Mouse (Mus musculus) ES-Bruce4 (cell line): ENCODE results near the gene Setd3. TPM values are rescaled to one million over a fixed set of nuclear protein-coding genes. Genes with fewer than 3 reads are reported as not detected.

Source experiments
- H3K27ac ChIP-seq: 2 replicates; pipeline ENCODE4 v1.5.1; 2012; ENCODE audit warnings: low read length, inconsistent platforms; ENCODE audit not compliant: insufficient read depth
- H3K27me3 ChIP-seq: 2 replicates; pipeline ENCODE4 v1.6.1; 2012; ENCODE audit warnings: mild to moderate bottlenecking, low read length, inconsistent platforms; ENCODE audit not compliant: control insufficient read depth, poor library complexity, insufficient read depth, severe bottlenecking
- H3K36me3 ChIP-seq: 2 replicates; pipeline ENCODE4 v1.6.1; 2012; ENCODE audit warnings: inconsistent platforms, mild to moderate bottlenecking, low read length, moderate library complexity; ENCODE audit not compliant: control insufficient read depth, poor library complexity, insufficient read depth, severe bottlenecking
- H3K4me1 ChIP-seq: one replicate; pipeline ENCODE4 v1.8.1; 2011; ENCODE audit warnings: low read length; ENCODE audit not compliant: control insufficient read depth, insufficient read depth
- H3K4me3 ChIP-seq: 2 replicates; pipeline ENCODE4 v1.5.1; 2011; ENCODE audit warnings: low read depth, mild to moderate bottlenecking, low read length
- H3K9ac ChIP-seq: 2 replicates; pipeline ENCODE4 v1.6.1; 2012; ENCODE audit warnings: low read depth, mild to moderate bottlenecking, inconsistent platforms; ENCODE audit not compliant: poor library complexity, severe bottlenecking
- H3K9me3 ChIP-seq: replicated peaks from 2 replicates; pipeline ENCODE4 v1.6.1; 2012; ENCODE audit warnings: mild to moderate bottlenecking, low read length, inconsistent platforms; ENCODE audit not compliant: control insufficient read depth, poor library complexity, insufficient read depth, severe bottlenecking
- CTCF ChIP-seq: IDR thresholded peaks from one replicate; pipeline ENCODE4 v1.8.1; 2011; ENCODE audit warnings: low read depth, low read length
- EP300 ChIP-seq: IDR thresholded peaks from 2 replicates; pipeline ENCODE4 v1.6.1; 2011; ENCODE audit warnings: low read depth, low read length; ENCODE audit not compliant: insufficient read depth
- POLR2A ChIP-seq: IDR thresholded peaks from one replicate; pipeline ENCODE4 v1.8.1; 2011; ENCODE audit warnings: low read length; ENCODE audit not compliant: insufficient read depth
- polyA plus RNA-seq: library from polyadenylated mRNA; stranded (reverse); fragments of >200 nt; gene quantifications from 2 replicates; pipeline ENCODE4 v1.2.4, GENCODE M21; 2011; ENCODE audit warnings: low read depth; ENCODE audit not compliant: missing spikeins, insufficient read depth, insufficient read length

The Setd3 gene
- polyA plus RNA-seq, 1 experiment: 84.5 TPM

DNA sequence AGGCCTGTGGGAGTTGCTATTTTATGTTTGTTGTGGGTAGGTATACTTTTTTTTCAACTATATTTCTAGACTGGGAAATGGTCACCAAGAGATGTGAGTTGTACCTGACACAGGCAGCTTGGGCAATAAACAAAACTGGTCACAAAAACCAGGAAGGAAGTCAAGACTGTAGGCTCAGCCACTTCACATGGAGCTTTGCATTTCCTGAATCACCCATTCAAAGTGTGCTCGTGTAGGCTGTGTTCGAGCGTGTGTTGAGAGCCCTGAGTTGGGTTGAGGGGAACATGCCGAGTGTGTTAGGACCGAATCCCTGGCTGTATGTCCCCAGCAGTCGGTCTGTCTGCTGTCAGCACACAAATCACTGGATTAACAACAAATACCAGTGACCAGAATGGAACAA lies 75.8 kb downstream of the Setd3 start:
- TF ChIP-seq EP300 (no peak), CTCF (no peak), POLR2A (no peak)
- Histone ChIP-seq H3K4me3 (no peak overlapping the region), H3K9me3 (no peaks in the 10 kb centered on the region), H3K36me3 (no peaks in the 10 kb centered on the region), H3K27me3 (no peaks in the 10 kb centered on the region), H3K4me1 (no peaks in the 10 kb centered on the region), H3K9ac (no peak overlapping the region), H3K27ac (no peak overlapping the region)

DNA sequence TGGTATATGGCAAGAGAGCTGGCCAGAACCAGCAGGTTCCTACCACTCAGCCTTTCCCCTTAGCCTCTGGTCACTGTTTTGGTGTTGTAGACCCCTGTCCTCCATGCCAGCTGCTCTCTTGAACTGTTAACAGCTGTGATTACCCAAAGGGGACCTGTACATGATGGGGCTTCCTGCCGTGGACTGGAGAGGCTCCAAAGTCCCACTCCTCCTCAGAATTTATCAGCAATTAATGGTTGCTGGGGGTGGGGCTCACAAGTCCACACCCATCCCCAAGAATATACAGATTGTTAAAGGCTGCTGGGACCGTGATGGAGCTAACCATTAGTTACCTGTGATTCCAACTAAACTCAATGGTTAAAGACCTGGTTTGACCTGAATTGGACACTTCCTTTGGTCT lies 77.0 kb downstream of the Setd3 start:
- H3K9ac ChIP-seq: no peak overlapping the region
- TF ChIP-seq CTCF (no peak), POLR2A (no peak), EP300 (no peak)
- H3K9me3 ChIP-seq: no peaks in the 10 kb centered on the region
- H3K4me1 ChIP-seq: no peaks in the 10 kb centered on the region
- no peaks in the 10 kb centered on the region for H3K36me3 ChIP-seq
- no peak overlapping the region for H3K4me3 ChIP-seq
- no peak overlapping the region for H3K27ac ChIP-seq
- no peaks in the 10 kb centered on the region for H3K27me3 ChIP-seq

DNA sequence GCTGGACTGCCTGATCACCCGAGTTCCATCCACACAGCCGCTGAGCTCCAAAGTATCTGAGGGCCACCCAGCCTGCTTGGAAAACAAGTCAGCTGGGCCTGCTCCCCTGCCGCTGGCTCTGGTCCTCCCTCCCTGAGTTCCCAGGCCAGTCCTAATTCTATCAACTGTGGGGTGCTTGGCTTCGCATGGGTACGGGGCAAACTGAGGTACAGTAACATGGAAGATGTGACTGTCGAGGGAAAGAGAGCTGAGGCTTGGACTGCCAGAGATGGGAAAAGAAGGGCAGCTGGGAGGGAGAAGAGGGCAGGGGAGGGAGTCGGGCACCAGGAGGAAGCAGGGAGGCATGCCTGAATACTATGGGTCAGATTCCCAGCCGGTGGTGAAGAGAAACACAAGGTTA lies 78.9 kb downstream of the Setd3 start:
- no peak for TF ChIP-seq EP300
- no peak for TF ChIP-seq POLR2A
- TF ChIP-seq CTCF: no peak
- Histone ChIP-seq H3K4me1 (no peaks in the 10 kb centered on the region), H3K27ac (no peak overlapping the region), H3K4me3 (no peak overlapping the region), H3K9ac (no peak overlapping the region), H3K27me3 (no peaks in the 10 kb centered on the region), H3K9me3 (no peaks in the 10 kb centered on the region), H3K36me3 (no peaks in the 10 kb centered on the region)

DNA sequence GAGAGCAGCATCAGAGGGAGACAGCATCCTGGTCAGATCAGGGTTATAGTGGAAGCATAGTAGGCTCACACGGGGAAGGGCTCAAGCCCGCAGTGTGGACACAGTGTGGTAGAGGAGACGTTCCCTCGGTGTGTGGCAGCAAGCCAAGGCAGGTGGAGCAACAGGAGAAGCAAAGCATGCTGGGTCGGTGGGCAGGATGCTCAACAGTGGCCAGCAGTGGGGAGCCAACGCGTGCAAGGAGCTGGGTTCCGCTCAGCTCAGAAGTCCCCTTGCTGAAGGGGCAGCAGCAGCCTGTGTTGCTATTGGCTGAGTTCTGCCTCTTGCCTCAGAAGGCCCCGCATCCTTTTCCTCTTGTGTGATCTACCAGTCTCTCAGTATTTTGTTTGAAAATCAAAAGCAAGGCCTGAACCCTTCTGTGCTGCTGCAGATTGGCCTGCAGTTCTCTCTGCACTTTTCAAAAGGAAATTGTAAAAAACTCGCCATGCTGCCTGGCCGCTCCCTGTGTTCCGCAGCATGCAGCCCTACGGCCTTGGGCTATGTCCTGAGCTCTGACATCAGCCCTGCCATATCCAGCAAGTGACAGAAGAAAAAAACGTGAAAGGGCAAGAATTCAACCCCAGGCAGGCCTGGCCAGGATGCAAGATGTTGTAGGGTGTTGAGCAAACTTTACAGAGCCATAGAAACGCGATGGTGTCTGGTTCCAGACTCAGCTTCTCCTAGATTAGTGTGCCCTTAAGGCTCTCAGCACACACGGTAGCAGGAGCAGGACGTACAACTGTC lies 80.7 kb downstream of the Setd3 start:
- H3K27me3 ChIP-seq: no peaks in the 10 kb centered on the region
- TF ChIP-seq EP300 (no peak), POLR2A (no peak), CTCF (no peak)
- no peak overlapping the region for H3K4me3 ChIP-seq
- H3K27ac ChIP-seq: no peak overlapping the region
- no peak overlapping the region for H3K9ac ChIP-seq
- H3K4me1 ChIP-seq: no peaks in the 10 kb centered on the region
- H3K36me3 ChIP-seq: no peaks in the 10 kb centered on the region
- H3K9me3 ChIP-seq: no peaks in the 10 kb centered on the region

DNA sequence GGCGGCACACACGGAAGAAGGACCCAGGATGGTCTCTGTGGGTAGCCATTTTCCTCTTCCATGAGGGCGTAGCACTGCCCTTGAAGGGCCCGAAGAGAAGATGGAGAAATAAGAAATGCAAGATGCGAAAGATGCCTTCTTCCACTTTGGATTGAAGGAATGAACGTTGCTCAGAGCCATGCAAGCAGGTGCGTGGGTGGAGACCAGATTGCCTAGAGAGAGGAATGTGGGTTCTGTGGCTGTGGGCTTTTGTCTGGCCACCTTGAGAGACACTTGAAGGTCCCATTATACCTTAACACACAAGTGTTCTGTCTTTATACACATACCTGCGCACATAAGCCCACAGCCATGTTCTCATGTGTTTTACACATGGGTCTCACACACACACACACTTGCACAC lies 81.5 kb downstream of the Setd3 start:
- Histone ChIP-seq H3K9ac (no peak overlapping the region), H3K36me3 (no peaks in the 10 kb centered on the region), H3K4me3 (no peak overlapping the region), H3K27me3 (no peaks in the 10 kb centered on the region), H3K4me1 (no peaks in the 10 kb centered on the region), H3K27ac (no peak overlapping the region), H3K9me3 (no peaks in the 10 kb centered on the region)
- TF ChIP-seq POLR2A: no peak
- TF ChIP-seq EP300: no peak
- no peak for TF ChIP-seq CTCF

DNA sequence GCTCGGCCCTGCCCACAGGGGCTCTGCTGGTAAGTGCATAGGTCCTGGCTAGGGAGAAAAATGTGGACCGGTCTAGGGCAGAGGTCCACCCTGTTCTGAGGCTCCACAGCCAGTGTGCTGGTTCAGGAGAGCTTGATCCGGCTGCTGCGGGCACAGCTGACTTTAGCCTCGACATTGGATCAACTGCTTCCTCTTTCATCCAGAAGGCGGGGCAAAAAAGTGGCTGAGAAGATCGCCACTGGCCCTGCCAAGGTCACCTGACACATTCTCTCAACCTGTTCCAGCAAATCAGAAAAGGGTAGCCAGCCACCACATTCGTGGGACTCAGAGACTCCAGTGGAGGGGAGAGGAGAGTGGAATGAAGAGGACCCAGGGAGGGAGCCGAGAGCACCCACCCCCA lies 90.9 kb downstream of the Setd3 start:
- TF ChIP-seq CTCF (no peak), POLR2A (no peak), EP300 (no peak)
- H3K9ac ChIP-seq: no peak overlapping the region
- no peaks in the 10 kb centered on the region for H3K36me3 ChIP-seq
- no peak overlapping the region for H3K27ac ChIP-seq
- no peaks in the 10 kb centered on the region for H3K9me3 ChIP-seq
- H3K4me3 ChIP-seq: no peak overlapping the region
- no peaks in the 10 kb centered on the region for H3K27me3 ChIP-seq
- no peaks in the 10 kb centered on the region for H3K4me1 ChIP-seq
